Mouse (Mus musculus) thymus, postnatal 10 days (tissue): ENCODE results near the gene Rhoh.

Experiments used
- DNase-seq, 2 experiments: peaks; one replicate each; pipeline ENCODE4 v3.0.0; 2021; ENCODE audit warnings: low spot score in 2 of 2

The Rhoh gene

DNA sequence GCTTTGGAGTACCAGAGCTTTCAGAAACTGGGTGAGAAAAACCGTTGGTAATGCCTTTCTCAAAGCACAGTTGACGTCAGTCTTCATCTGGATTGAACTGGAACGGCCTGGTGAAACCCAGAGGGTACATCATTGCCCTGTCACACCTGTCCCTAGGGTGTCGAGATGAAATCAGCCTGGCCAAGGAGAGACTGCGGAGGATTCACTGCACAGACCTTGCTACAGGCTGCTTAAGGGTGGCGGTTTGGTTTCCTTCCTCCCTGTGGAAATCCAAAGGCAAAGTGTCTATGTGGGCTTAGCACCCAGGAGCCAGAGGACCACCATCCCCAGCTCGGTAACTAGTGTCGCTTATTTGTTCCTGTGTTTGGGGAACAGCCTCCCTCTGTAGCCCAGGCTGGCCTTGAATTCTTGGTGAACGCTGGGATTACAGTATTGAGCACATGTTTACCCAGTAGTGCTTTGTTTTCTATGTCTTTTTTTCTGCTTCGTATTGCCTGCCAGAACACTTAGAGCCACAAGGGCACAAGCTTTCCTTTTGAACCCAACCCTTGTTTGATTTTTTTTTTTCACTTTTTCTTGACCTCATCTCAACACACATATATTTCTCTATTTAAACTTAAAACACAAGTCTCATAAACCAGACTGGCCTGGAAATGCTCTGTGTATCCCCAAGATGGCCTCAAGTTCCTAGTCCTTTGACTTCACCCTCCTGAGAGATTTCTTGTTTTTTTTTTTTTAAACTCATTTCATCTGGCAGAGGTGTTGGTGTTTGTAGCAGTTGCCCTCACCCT is at the start of gene Rhoh:
TSS of gene Rhoh (plus strand) at position 60 of the 791 bp plus-strand sequence.
- DNase-seq: peak; percentile 48 to 56

- peak; percentile 56 to 76 for DNase-seq
These were observed 37.3 kb upstream of the Rhoh start for GRCm38 (mm10) chr5:65823601-65824133.

GRCm38 (mm10) chr5:65826476-65826875 is 34.5 kb upstream of the Rhoh start:
- no peak for DNase-seq

- no peak for DNase-seq
These were observed 33.9 kb upstream of the Rhoh start for GRCm38 (mm10) chr5:65827102-65827501.

DNA sequence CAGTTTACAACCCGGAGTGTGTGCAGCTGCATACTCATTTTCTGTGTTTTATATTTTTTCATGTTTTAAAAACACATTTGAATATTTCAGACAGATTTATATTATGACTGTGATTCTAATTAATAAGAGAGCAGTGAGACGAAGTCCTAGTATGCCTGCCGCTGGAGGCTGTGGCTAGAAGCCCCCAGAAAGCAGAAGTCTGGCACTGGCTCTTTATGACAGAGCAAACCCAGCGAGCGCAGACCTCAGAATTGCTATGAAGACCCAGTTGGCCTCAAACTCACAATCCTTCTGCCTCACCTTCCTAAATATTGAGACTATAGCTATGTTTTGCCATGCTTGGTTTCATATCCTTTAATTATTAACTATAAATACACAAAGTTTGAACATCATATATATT is 32.8 kb upstream of the Rhoh start:
- DNase-seq: no peak

GRCm38 (mm10) chr5:65829059-65829458 is 32.0 kb upstream of the Rhoh start:
- DNase-seq: no peak

- no peak for DNase-seq
These were observed 28.9 kb upstream of the Rhoh start for GRCm38 (mm10) chr5:65831917-65832618.

GRCm38 (mm10) chr5:65833092-65833491 is 27.9 kb upstream of the Rhoh start:
- DNase-seq: no peak

DNA sequence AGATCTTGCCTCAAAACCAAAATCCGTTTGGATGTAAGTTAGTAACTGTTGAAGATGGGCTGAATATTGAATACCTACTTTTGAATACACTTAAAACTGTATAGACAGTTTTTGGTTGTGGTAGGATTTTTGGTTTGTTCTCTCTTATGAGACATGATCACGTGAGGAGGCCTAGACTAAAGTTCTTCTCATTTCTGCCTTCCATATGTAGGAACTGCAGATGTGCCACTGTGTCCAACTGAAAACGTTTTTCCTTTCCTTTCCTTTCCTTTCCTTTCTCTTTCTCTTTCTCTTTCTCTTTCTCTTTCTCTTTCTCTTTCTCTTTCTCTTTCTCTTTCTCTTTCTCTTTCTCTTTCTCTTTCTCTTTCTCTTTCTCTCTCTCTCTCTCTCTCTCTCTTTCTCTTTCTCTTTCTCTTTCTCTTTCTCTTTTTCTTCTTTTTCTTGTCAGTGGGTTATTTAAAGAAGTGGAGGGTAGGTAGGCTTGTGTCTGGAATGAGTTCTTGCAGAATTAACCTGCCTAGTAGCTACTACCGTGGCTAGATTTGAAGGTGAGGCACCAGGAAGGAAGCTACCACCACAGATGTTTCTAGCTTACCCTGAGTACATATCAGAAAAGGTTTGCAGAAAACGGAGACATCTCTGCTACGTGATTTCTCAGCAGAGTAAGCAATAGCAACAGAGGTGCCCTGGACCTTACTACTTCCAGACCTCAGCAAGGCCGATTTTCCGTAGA is 27.1 kb upstream of the Rhoh start:
- DNase-seq: no peak

DNA sequence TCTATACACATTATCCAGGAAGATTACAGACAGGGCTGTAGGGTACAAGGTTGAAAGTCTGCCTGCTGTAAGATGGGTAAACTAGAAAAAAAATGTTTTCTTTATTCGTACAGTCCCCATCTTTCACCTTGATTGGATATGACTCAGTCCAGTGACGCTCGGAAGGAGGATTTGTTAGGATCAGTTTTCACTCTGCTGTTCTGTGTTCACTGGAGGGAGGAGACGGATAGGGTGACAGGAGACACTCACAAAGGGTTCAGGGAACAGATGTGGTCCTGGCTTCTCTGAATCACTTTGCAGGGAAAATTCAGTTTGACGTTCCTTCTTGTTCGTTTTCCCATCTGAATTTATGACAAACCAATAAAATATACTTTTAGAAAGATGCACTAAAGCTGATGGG is 23.0 kb upstream of the Rhoh start:
- DNase-seq: no peak

GRCm38 (mm10) chr5:65842947-65843346 is 18.1 kb upstream of the Rhoh start:
- no peak for DNase-seq

GRCm38 (mm10) chr5:65846534-65846933 is 14.5 kb upstream of the Rhoh start:
- DNase-seq: no peak

- no peak for DNase-seq
These were observed 14.1 kb upstream of the Rhoh start for GRCm38 (mm10) chr5:65846958-65847357.

- DNase-seq: no peak
These were observed 13.4 kb upstream of the Rhoh start for GRCm38 (mm10) chr5:65847656-65848055.

- peak; percentile 80 to 83 for DNase-seq
These were observed 10.2 kb upstream of the Rhoh start for GRCm38 (mm10) chr5:65850765-65851164.

- no peak for DNase-seq
These were observed 6.2 kb upstream of the Rhoh start for GRCm38 (mm10) chr5:65854786-65855191.

- no peak for DNase-seq
These were observed 5.4 kb upstream of the Rhoh start for GRCm38 (mm10) chr5:65855571-65855970.

DNA sequence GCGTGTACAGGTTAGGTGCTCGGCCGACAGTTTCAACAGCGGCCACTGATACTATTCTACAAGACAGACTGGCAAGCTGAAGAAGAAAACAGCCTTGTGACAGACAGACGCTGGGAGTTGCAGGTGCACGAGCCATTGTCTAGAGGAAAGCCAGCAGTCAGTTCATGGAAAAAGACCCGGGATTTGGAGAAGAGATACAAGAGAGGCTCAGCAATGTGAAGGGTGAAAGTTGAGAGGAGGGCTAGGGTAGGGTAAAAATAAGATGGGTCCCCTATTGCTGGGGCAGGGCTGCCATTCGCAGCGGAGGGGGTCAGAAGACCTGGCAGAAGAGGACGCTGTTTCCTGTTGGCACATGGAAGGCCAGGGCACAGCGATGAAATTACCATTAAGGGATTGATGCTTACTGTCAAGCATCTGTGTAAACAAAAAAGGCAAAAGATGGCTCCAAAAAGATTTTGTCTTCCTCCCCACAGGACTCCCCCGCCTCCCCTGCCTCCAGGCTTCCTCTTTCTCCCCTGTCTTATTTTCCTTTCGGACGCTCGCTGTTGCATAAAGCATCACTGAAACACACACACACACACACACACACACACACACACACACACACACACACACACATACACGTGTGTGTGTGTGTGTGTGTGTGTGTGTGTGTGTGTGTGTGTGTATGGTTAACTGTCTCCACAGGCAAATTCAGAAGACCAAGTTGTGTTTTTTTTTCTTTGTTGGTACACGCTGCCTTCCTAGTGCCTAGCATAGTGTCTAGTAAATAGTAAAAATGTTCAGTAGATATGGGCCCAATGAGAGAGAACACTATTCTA is 4.2 kb upstream of the Rhoh start:
- DNase-seq: peak in 1 of 2 experiments; percentile 45

- peak; percentile 72 to 76 for DNase-seq
These were observed 3.1 kb upstream of the Rhoh start for GRCm38 (mm10) chr5:65857935-65858334.

GRCm38 (mm10) chr5:65858355-65858754 is 2.7 kb upstream of the Rhoh start:
- no peak for DNase-seq

GRCm38 (mm10) chr5:65858898-65859297 is 2.1 kb upstream of the Rhoh start:
- DNase-seq: peak in 1 of 2 experiments; percentile 41
